Mouse (Mus musculus) hindbrain, embryonic 12.5 days (tissue): Measurements from ENCODE around the gene Calm5. TPM values are rescaled to one million over a fixed set of nuclear protein-coding genes. Genes with fewer than 3 reads are reported as not detected.

Experiments
- ATAC-seq: fragments of 200-750 bp; cut with Nextera tagmentation; 2 replicates; pipeline ENCODE4 v1.8.0; 2017; ENCODE audit warnings: moderate TSS enrichment; ENCODE audit not compliant: low FRiP score
- H3K27ac ChIP-seq: fragments of 300-500 bp; sonication (generic); 2 replicates; pipeline ENCODE4 v1.5.1; 2016; ENCODE audit warnings: mild to moderate bottlenecking
- H3K27me3 ChIP-seq: fragments of 300-500 bp; sonication (generic); 2 replicates; pipeline ENCODE4 v1.6.1; 2016; ENCODE audit warnings: mild to moderate bottlenecking
- H3K36me3 ChIP-seq: fragments of 300-500 bp; sonication (generic); 2 replicates; pipeline ENCODE4 v1.6.1; 2016; ENCODE audit warnings: mild to moderate bottlenecking
- H3K4me1 ChIP-seq: fragments of 300-500 bp; sonication (generic); 2 replicates; pipeline ENCODE4 v1.6.1; 2016
- H3K4me2 ChIP-seq: fragments of 300-500 bp; sonication (generic); replicated peaks from 2 replicates; pipeline ENCODE4 v1.6.1; 2016; ENCODE audit warnings: mild to moderate bottlenecking
- H3K4me3 ChIP-seq: fragments of 300-500 bp; sonication (generic); 2 replicates; pipeline ENCODE4 v1.5.1; 2016; ENCODE audit warnings: mild to moderate bottlenecking
- H3K9ac ChIP-seq: fragments of 300-500 bp; sonication (generic); 2 replicates; pipeline ENCODE4 v1.6.1; 2016; ENCODE audit warnings: mild to moderate bottlenecking, moderate library complexity
- H3K9me3 ChIP-seq: fragments of 300-500 bp; sonication (generic); replicated peaks from 2 replicates; pipeline ENCODE4 v1.6.1; 2016; ENCODE audit warnings: mild to moderate bottlenecking
- WGBS: fragments of 180-500 bp; shearing (Covaris S2); methylation state at CpG from one replicate; pipeline ENCODE4 v1.1.7; 2016; 5-methylcytosine and 5-hydroxymethylcytosine counted together
- polyA plus RNA-seq: library from polyadenylated mRNA; unstranded; fragments of >200 nt; fragmentation: Nextera tagmentation; extraction: Ambion mirVana; gene quantifications from 2 replicates; pipeline ENCODE4 v1.2.1, GENCODE M21; 2016

The Calm5 gene
- polyA plus RNA-seq, 1 experiment from 2014 or later, result not detected

DNA sequence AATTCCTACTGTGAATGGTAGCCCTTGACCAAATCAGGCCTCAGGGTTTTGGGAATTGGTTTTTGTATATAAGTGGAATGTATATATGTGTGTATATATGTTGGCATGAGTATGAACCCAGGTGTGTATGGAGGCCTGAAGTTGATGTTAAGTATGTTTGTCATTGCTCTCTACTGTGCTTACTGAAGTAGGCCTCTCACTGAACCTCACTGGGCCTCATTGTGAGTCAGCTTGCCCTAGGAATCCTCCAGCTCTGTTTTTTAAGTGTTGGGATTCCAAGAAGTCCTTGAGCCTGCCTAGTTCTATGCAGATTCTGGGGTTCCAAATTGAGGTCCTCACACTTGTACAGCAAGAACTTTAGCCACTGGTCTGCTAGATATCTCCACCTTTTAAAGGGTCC lies 15.9 kb downstream of the Calm5 start:
- Histone ChIP-seq H3K27ac (no peak overlapping the region), H3K36me3 (no peaks in the 10 kb centered on the region), H3K9ac (no peak overlapping the region), H3K9me3 (no peaks in the 10 kb centered on the region), H3K4me1 (no peaks in the 10 kb centered on the region), H3K4me3 (no peak overlapping the region), H3K4me2 (no peak overlapping the region), H3K27me3 (no peaks in the 10 kb centered on the region)
- no peak for ATAC-seq

DNA sequence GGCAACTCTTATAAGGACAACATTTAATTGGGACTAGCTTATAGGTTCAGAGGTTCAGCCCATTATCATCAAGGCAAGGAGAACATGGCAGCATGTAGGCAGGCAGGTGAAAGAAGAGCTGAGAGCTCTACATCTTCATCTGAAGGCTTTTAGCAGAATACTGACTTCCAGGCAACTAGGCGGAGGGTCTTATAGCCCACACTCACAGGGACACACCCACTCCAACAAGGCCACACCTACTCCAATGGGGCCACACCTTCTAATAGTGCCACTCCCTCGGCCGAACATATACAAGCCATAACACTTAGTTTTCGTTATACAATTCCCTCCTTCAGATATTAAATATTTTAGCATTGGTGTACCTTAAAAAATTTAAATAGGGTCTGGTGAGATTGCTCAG lies 18.9 kb downstream of the Calm5 start:
- H3K27ac ChIP-seq, result no peak overlapping the region
- no peak for ATAC-seq
- 95% methylated on average over 4 of the region's 4 CpGs for WGBS

DNA sequence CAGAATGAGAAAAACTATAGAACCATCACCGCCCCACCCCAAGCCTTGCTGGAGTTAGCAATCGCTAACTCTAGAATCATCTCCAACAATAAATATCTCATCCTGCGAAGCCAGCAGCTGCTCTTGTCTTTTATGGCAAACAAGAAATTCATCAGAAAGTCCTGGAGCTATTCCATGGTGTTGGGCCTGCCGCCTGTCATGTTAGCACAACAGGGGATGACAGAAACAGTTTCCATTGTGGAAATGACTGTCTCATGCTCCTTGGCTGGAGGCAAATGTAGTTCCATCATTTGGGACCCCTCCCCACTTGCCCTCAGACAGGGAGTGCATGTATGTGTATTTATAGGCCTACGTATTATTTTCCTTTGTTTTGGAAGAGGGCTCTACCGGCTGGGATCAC lies 22.5 kb downstream of the Calm5 start:
- H3K9me3 ChIP-seq, result no peaks in the 10 kb centered on the region
- ATAC-seq, result no peak
- H3K36me3 ChIP-seq, result peaks cover 3% of the 10 kb centered on the region
- no peaks in the 10 kb centered on the region for H3K27me3 ChIP-seq
- no peak overlapping the region for H3K27ac ChIP-seq
- 79% methylated on average over 6 of the region's 6 CpGs for WGBS
- H3K4me2 ChIP-seq, result no peak overlapping the region
- no peaks in the 10 kb centered on the region for H3K4me1 ChIP-seq
- H3K9ac ChIP-seq, result no peak overlapping the region
- H3K4me3 ChIP-seq, result no peak overlapping the region

More for the DNA sequence above, 18.9 kb downstream of the Calm5 start:
- Histone ChIP-seq H3K4me3 (no peak overlapping the region), H3K36me3 (no peaks in the 10 kb centered on the region), H3K4me1 (no peaks in the 10 kb centered on the region), H3K9me3 (no peaks in the 10 kb centered on the region), H3K9ac (no peak overlapping the region), H3K4me2 (no peak overlapping the region), H3K27me3 (no peaks in the 10 kb centered on the region)

DNA sequence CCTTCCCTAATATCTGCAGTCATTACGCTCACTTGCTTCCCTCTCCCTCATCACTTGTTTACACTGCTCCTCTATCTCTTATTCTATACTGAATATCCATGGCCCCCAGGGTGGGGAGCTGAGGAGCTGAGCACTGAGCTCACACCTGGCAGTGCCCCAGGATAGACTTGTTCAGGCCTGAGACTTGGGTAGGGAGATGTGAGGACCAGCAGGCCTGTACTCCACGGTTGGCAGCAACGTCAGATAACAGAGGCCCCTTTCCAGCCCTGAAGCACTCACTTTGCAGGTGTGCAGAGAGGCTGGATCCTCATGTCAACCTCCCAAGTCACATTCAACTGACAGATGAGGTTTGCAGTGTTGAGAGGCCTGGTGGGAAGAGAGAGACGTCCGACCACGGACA lies 23.2 kb downstream of the Calm5 start:
- H3K9me3 ChIP-seq, result no peaks in the 10 kb centered on the region
- H3K4me3 ChIP-seq, result no peak overlapping the region
- WGBS, result 63% methylated on average over 6 of the region's 6 CpGs
- no peaks in the 10 kb centered on the region for H3K27me3 ChIP-seq
- no peak overlapping the region for H3K9ac ChIP-seq
- H3K4me1 ChIP-seq, result no peaks in the 10 kb centered on the region
- no peak for ATAC-seq
- H3K27ac ChIP-seq, result no peak overlapping the region
- peaks cover 11% of the 10 kb centered on the region for H3K36me3 ChIP-seq
- no peak overlapping the region for H3K4me2 ChIP-seq

DNA sequence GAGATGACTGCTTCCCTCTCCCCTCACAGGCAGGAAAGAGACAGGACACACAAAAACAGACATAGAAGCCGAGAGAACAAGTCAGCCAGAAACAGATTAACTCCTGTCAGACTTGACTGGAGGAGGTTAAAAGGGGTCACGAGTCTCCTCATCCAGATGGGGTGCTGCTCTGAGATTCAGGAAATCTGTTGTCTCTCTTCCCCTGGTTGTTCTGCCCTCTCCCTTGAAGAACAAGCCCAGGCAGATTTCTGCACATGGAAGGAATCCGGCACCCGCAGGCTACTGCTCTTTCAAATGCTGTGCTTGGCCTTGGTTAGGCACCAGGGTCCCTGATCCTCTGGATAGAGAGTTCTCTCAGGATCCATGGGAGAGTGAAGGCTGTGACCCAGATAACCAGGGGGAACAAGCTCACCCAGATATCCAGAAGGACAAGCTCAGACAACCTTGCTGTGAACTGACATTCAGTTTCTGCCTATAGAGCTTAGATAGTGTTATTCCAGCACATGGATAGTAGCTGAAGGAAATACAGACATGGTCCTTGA lies 23.8 kb downstream of the Calm5 start:
- ATAC-seq, result no peak
- 48% methylated on average over 4 of the region's 4 CpGs for WGBS
- no peak overlapping the region for H3K9ac ChIP-seq

DNA sequence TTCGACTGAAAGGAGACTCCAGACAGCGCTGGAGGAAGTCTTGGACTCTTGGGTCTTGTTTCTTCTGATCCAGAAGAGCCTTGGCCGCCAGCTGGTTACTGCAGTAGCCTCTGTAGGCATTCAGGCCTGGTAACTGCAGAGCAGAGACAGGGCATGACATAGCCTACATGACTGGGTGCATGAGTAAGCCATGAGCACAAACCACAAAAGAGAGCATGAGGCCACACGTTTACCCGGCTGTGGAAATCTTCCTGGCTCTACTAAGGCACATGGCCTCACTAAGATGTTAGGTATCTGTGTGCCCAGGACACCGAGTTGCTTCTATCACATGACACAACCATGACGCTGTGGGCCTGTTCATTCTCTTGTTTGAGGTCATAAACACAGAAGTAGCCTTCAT lies 32.7 kb downstream of the Calm5 start:
- 95% methylated on average over 7 of the region's 7 CpGs for WGBS
- Histone ChIP-seq H3K4me3 (no peak overlapping the region), H3K36me3 (peaks cover 53% of the 10 kb centered on the region), H3K27ac (no peak overlapping the region), H3K9ac (no peak overlapping the region), H3K9me3 (no peaks in the 10 kb centered on the region), H3K4me1 (no peaks in the 10 kb centered on the region), H3K4me2 (no peak overlapping the region), H3K27me3 (no peaks in the 10 kb centered on the region)
- ATAC-seq, result no peak

More for the DNA sequence above, 23.8 kb downstream of the Calm5 start:
- H3K36me3 ChIP-seq, result peaks cover 12% of the 10 kb centered on the region
- no peaks in the 10 kb centered on the region for H3K9me3 ChIP-seq
- H3K27me3 ChIP-seq, result no peaks in the 10 kb centered on the region
- no peak overlapping the region for H3K4me2 ChIP-seq
- no peak overlapping the region for H3K27ac ChIP-seq
- no peak overlapping the region for H3K4me3 ChIP-seq
- no peaks in the 10 kb centered on the region for H3K4me1 ChIP-seq

DNA sequence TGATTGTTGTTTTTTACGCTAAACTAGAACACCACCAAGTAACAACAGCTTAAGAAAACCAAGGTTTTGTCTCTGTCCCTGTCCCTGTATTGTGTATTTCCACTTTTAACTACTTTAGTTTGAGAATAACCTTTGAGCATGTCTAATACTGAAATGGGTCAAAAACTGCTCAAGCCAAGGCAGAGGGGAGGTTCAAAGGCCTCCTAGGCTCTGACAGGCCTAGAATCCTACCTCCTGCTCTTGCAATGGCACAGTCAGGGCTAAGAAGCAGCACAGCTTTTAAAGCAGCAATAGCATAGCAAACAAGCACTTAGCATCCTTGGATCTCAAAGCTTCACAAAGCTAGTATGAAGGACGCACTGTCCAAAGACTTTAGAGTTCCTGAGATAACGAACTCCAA lies 35.1 kb downstream of the Calm5 start:
- no peak overlapping the region for H3K4me3 ChIP-seq
- no peaks in the 10 kb centered on the region for H3K9me3 ChIP-seq
- WGBS, result 97% methylated on average over 3 of the region's 3 CpGs
- H3K36me3 ChIP-seq, result peaks cover 43% of the 10 kb centered on the region
- H3K27ac ChIP-seq, result no peak overlapping the region
- H3K27me3 ChIP-seq, result no peaks in the 10 kb centered on the region
- no peaks in the 10 kb centered on the region for H3K4me1 ChIP-seq
- ATAC-seq, result no peak
- H3K9ac ChIP-seq, result no peak overlapping the region
- H3K4me2 ChIP-seq, result no peak overlapping the region

DNA sequence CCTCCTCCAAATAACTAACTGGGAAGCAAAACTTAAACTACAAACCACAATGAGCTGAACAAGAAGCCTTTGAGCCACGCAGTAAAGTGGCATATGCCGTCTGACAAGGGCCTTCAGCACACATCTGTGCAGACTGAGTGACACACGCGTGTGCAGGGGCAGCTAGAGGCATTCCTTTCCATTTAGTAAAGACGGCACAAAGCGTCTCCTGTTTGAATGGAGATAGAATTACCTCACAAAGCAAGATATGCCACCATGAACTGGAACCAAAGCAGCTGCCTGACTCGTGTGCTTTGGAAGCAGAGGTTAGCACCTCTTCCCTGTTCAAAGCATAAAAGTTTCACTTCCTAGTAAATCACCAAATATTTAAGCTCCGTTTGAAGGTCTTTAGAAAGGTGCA lies 36.1 kb downstream of the Calm5 start:
- Histone ChIP-seq H3K27me3 (no peaks in the 10 kb centered on the region), H3K4me3 (no peak overlapping the region), H3K27ac (no peak overlapping the region), H3K9ac (no peak overlapping the region), H3K4me1 (no peaks in the 10 kb centered on the region), H3K9me3 (no peaks in the 10 kb centered on the region), H3K4me2 (no peak overlapping the region), H3K36me3 (peaks cover 35% of the 10 kb centered on the region)
- ATAC-seq, result no peak
- WGBS, result 54% methylated on average over 8 of the region's 8 CpGs

DNA sequence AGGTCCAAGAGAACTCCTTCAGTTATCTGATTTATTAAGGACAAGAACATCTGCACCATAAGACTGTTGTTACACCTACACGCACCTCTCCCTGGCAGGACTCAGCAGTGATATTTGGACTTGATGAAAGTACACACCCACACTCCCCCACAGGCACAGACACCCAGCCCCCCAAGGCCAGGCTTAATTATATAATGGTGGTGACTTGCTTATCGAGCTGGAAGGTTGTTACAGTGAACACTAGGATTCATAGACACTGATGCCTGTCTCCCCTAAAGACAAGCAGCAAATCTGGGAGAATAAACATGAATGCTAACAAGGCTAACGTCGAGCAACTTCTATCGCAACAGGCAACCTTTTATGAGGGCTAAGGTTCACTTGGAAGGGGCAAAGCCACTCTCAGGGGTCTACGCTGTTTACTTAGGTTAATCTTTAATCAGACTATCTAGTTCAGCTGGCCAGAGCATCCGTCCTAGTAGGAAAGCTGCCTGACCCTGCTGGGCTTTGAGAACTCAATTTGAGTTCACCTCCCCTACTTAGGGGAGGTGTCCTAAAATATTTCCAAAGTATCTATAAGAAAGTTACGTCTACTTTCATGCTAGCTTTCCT lies 37.6 kb downstream of the Calm5 start:
- H3K4me3 ChIP-seq, result peak overlapping the region; percentile 50
- H3K27me3 ChIP-seq, result no peaks in the 10 kb centered on the region
- no peak overlapping the region for H3K27ac ChIP-seq
- H3K9ac ChIP-seq, result no peak overlapping the region; the same call in 1 of the 2 replicates
- peak overlapping the region; percentile 72 for H3K4me2 ChIP-seq
- peaks cover 21% of the 10 kb centered on the region for H3K36me3 ChIP-seq
- ATAC-seq, result no peak
- H3K4me1 ChIP-seq, result no peaks in the 10 kb centered on the region
- 51% methylated on average over 8 of the region's 8 CpGs for WGBS
- no peaks in the 10 kb centered on the region for H3K9me3 ChIP-seq

DNA sequence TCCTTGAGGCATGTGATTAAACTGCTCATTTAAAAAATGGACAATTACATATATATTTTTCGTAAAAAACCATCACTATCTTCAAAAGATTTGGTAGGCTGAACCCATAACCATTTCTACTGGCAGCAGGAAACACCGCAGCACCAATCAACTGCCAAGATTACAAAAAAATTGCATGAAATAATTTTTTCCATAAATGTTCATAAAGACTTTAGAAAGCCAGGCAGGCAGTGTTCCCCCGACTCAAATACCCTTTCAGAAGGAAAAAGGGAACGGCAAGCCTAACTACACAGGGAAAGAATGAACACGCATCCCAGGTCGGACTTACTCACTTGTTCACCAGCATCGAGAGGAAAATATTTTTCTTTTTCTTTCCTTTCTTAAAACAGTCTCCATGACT lies 38.6 kb downstream of the Calm5 start:
- peak overlapping the region; percentile 15; the same call in 1 of the 2 replicates for H3K9ac ChIP-seq
- H3K27ac ChIP-seq, result no peak overlapping the region
- no peak for ATAC-seq

DNA sequence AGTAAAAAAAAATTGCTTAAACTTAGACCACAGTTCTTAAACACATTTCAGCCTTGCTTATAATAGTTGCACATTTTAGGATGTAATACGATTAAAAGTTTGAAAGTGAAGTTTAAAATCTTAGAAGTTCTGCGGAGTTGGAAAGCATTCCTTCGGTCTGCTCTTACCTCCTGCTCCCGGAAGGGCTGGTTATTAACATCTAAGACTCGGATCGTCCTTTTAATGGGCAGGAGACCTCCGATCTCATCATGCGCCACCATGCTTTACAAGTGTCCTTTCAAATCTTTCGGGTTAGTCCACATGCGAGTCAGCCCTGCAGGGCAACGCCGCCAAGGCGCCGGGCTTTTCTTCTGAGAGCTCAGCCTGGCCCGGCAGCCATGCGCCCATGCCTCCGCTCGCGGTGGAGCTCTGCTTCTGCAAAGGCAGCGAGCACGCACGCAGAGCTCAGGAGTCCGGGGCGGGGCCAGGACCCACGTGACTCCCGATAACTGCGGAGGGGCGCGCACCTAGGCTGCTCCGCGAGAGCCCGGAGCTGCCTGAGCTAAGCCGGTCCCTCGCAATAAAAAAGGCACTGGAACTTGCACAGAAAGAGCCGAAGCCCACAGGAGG lies 39.3 kb downstream of the Calm5 start:
- Histone ChIP-seq H3K27me3 (no peaks in the 10 kb centered on the region), H3K4me3 (peak overlapping the region; percentile 50), H3K4me1 (no peaks in the 10 kb centered on the region), H3K9me3 (no peaks in the 10 kb centered on the region), H3K27ac (peak overlapping the region; percentile 30), H3K9ac (peak overlapping the region; percentile 72), H3K36me3 (peaks cover 4% of the 10 kb centered on the region), H3K4me2 (peak overlapping the region; percentile 72)
- WGBS, result under 1% methylated on average over 35 of the region's 35 CpGs
- peak; percentile 97 for ATAC-seq

More for the DNA sequence above, 38.6 kb downstream of the Calm5 start:
- Histone ChIP-seq H3K4me1 (no peaks in the 10 kb centered on the region), H3K4me2 (peak overlapping the region; percentile 72), H3K9me3 (no peaks in the 10 kb centered on the region), H3K27me3 (no peaks in the 10 kb centered on the region), H3K4me3 (peak overlapping the region; percentile 50), H3K36me3 (peaks cover 11% of the 10 kb centered on the region)
- 20% methylated on average over 7 of the region's 7 CpGs for WGBS

DNA sequence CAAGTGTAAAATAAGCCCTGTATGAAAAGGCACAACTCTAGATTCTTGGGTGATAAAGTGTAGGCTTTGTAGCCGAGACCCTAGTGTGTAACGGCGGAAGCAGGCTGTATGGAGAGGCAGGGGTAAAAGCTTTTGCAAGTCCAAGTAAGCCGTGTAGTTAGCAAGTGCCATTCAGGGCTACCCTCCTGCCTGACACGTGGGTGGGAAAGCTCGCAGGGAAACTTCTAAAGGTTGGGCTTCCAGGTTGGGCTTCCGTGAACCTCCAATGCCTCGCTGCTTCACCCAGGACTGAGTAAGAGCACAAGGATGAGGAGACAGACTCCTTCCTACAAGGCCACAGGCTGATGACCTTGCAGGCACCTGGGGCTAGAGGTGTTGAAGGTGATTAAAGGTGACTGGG lies 40.6 kb downstream of the Calm5 start:
- WGBS, result 79% methylated on average over 8 of the region's 8 CpGs
- H3K4me1 ChIP-seq, result no peaks in the 10 kb centered on the region
- no peaks in the 10 kb centered on the region for H3K36me3 ChIP-seq
- H3K27me3 ChIP-seq, result no peaks in the 10 kb centered on the region
- no peaks in the 10 kb centered on the region for H3K9me3 ChIP-seq
- no peak overlapping the region for H3K4me2 ChIP-seq
- no peak overlapping the region for H3K4me3 ChIP-seq
- H3K27ac ChIP-seq, result no peak overlapping the region
- ATAC-seq, result no peak
- no peak overlapping the region for H3K9ac ChIP-seq
